In genomic region chr8:65037117-65037533, GRCm38 (mm10) we compare ENCODE assay signal across 9 mouse cellular contexts. TPM values are rescaled to one million over a fixed set of nuclear protein-coding genes. Genes with fewer than 3 reads are reported as not detected.
DNase-seq lines count a peak whose midpoint lies in the region; ATAC-seq lines count a peak whose summit lies in the region.
"Had no signal": no experiment of that assay in that cellular context is flagged by ENCODE, and none has a peak within 500 bp of the region (broad histone marks: within the 10 kb centered on the region; RNA-seq: fewer than 3 reads in every experiment).

TSS of gene Apela (minus strand) at chr8:65037336.

- WGBS in forebrain, embryonic 11.5 days: 3% methylated on average over 8 of the region's 8 CpGs
- 3% methylated on average over 8 of the region's 8 CpGs for WGBS in liver, embryonic 13.5 days (ENCODE audit: insufficient replicate concordance)
- WGBS in neural tube, embryonic 13.5 days: under 1% methylated on average over 8 of the region's 8 CpGs

- H3K9me3 ChIP-seq in megakaryocyte, embryonic 14.5 days: peaks cover 7% of the 10 kb centered on the region
- no peaks in the 10 kb centered on the region for H3K9me3 ChIP-seq in forebrain, embryonic 11.5 days (ENCODE audit: control insufficient read depth, low read length)
- no peaks in the 10 kb centered on the region for H3K9me3 ChIP-seq in liver, embryonic 13.5 days (replicated peaks)
- no peaks in the 10 kb centered on the region for H3K9me3 ChIP-seq in neural tube, embryonic 13.5 days

- DNase-seq in forebrain, embryonic 11.5 days (ENCODE audit: low spot score): peak; percentile 66
- peak; percentile 64 for DNase-seq in kidney, adult 18-20 months
- DNase-seq in liver, embryonic 13.5 days: no peak
- no peak for DNase-seq in urinary bladder, postnatal 4 days (ENCODE audit: low spot score in 2 of 2)
- DNase-seq in gastrocnemius, postnatal 25 days: no peak

- peak within 1 kb of the TSS; percentile 51 for H3K4me2 ChIP-seq in forebrain, embryonic 11.5 days (ENCODE audit: low read depth, low read length, severe bottlenecking)
- H3K4me2 ChIP-seq in liver, embryonic 13.5 days: peak within 1 kb of the TSS; percentile 22
- peak within 1 kb of the TSS; percentile 59 for H3K4me2 ChIP-seq in neural tube, embryonic 13.5 days

- peaks cover 13% of the 10 kb centered on the region for H3K27me3 ChIP-seq in megakaryocyte, embryonic 14.5 days (replicated peaks)
- H3K27me3 ChIP-seq in forebrain, embryonic 11.5 days (ENCODE audit: control insufficient read depth, insufficient read depth, low read length): no peaks in the 10 kb centered on the region
- H3K27me3 ChIP-seq in liver, embryonic 13.5 days: peaks cover 8% of the 10 kb centered on the region; the same call in 1 of the 2 replicates
- no peaks in the 10 kb centered on the region for H3K27me3 ChIP-seq in neural tube, embryonic 13.5 days

- ATAC-seq in megakaryocyte, adult 5-6 weeks (ENCODE audit: poor library complexity, severe bottlenecking): no peak
- peak; percentile 81 for ATAC-seq in forebrain, embryonic 11.5 days (replicated peaks; ENCODE audit: low FRiP score)
- peak; percentile 59 for ATAC-seq in liver, embryonic 13.5 days (ENCODE audit: low read depth)
- peak; percentile 70 for ATAC-seq in neural tube, embryonic 13.5 days (ENCODE audit: low read depth)

- peak within 1 kb of the TSS; percentile 33 for H3K4me3 ChIP-seq in megakaryocyte, embryonic 14.5 days (replicated peaks)
- H3K4me3 ChIP-seq in forebrain, embryonic 11.5 days (ENCODE audit: low read depth, low read length): peak within 1 kb of the TSS; percentile 16
- 0 out of 2 replicates have a peak within 1 kb of the TSS, but pooled peaks have one; percentile 9 for H3K4me3 ChIP-seq in liver, embryonic 13.5 days (replicated peaks)
- peak within 1 kb of the TSS; percentile 34 for H3K4me3 ChIP-seq in neural tube, embryonic 13.5 days

- H3K36me3 ChIP-seq in megakaryocyte, embryonic 14.5 days (replicated peaks; ENCODE audit: low read length): no peaks in the 10 kb centered on the region
- H3K36me3 ChIP-seq in forebrain, embryonic 11.5 days (ENCODE audit: control insufficient read depth, insufficient read depth, low read length): no peaks in the 10 kb centered on the region
- H3K36me3 ChIP-seq in liver, embryonic 13.5 days: no peaks in the 10 kb centered on the region
- no peaks in the 10 kb centered on the region for H3K36me3 ChIP-seq in neural tube, embryonic 13.5 days

- H3K4me1 ChIP-seq in megakaryocyte, embryonic 14.5 days: peaks cover 3% of the 10 kb centered on the region; the same call in 1 of the 2 replicates
- 0 out of 2 replicates have a peak, but pooled peaks cover 2% of the 10 kb centered on the region for H3K4me1 ChIP-seq in forebrain, embryonic 11.5 days (replicated peaks; ENCODE audit: control insufficient read depth, insufficient read depth, low read length)
- no peaks in the 10 kb centered on the region; the same call in 1 of the 2 replicates for H3K4me1 ChIP-seq in liver, embryonic 13.5 days (replicated peaks)
- peaks cover 37% of the 10 kb centered on the region for H3K4me1 ChIP-seq in neural tube, embryonic 13.5 days (replicated peaks)

- H3K27ac ChIP-seq in forebrain, embryonic 11.5 days (ENCODE audit: low read depth, low read length): no peak within 1 kb of the TSS
- H3K27ac ChIP-seq in liver, embryonic 13.5 days: no peak within 1 kb of the TSS
- H3K27ac ChIP-seq in neural tube, embryonic 13.5 days (replicated peaks): no peak within 1 kb of the TSS

- no peak within 1 kb of the TSS for H3K9ac ChIP-seq in forebrain, embryonic 11.5 days (ENCODE audit: low read length)
- no peak within 1 kb of the TSS for H3K9ac ChIP-seq in liver, embryonic 13.5 days
- peak within 1 kb of the TSS; percentile 49; the same call in 1 of the 2 replicates for H3K9ac ChIP-seq in neural tube, embryonic 13.5 days

RNA-seq across cellular contexts. Expression of gene Apela, which starts in this region (rescaled TPM):
- not detected in 2 replicates for polyA plus RNA-seq in megakaryocyte, embryonic 14.5 days (2012; ENCODE audit: insufficient read depth, low replicate concordance)
- total RNA-seq in megakaryocyte, adult 5-6 weeks (2015): not detected in 2 replicates
- not detected in 2 replicates for total RNA-seq in megakaryocyte, adult 5-6 weeks (2017)
- 5.6 and 5.7 TPM in 2 replicates for polyA plus RNA-seq in forebrain, embryonic 11.5 days (2014; fragmentation: Nextera tagmentation; extraction: Ambion mirVana)
- polyA plus RNA-seq in liver, embryonic 13.5 days (2015; fragmentation: Nextera tagmentation; extraction: Ambion mirVana): 0.45 and 0.48 TPM in 2 replicates
- polyA plus RNA-seq in neural tube, embryonic 13.5 days (2015; fragmentation: Nextera tagmentation; extraction: Ambion mirVana): 5.7 and 5.8 TPM in 2 replicates
- total RNA-seq in gastrocnemius, postnatal 25 days (2021): not detected
- total RNA-seq: MEL had no signal

Comparison
In these comparisons a context has a peak if more than half of its experiments do, and no peak if none do; other contexts are left out.
1. Peak in ATAC-seq, H3K4me3 ChIP-seq and H3K4me2 ChIP-seq in liver, embryonic 13.5 days; RNA of the gene not detected or under 1 TPM.
2. DNase-seq: peak in forebrain, embryonic 11.5 days (single experiment) and kidney, adult 18-20 months (single experiment); none in liver, embryonic 13.5 days (single experiment), urinary bladder, postnatal 4 days (0 of 2) and gastrocnemius, postnatal 25 days (single experiment).
3. Peak in every context shown above with its lines, with median percentiles within 50 percentile points of each other: H3K4me3 ChIP-seq and H3K4me2 ChIP-seq.